Mouse (Mus musculus): ENCODE measurements around the gene Rnf44. TPM values are rescaled to one million over a fixed set of nuclear protein-coding genes. Genes with fewer than 3 reads are reported as not detected.

Rnf44 gene
- 26.2 and 28.2 TPM in 2 replicates for polyA plus RNA-seq (2015; fragmentation: Nextera tagmentation; extraction: Ambion mirVana)

DNA sequence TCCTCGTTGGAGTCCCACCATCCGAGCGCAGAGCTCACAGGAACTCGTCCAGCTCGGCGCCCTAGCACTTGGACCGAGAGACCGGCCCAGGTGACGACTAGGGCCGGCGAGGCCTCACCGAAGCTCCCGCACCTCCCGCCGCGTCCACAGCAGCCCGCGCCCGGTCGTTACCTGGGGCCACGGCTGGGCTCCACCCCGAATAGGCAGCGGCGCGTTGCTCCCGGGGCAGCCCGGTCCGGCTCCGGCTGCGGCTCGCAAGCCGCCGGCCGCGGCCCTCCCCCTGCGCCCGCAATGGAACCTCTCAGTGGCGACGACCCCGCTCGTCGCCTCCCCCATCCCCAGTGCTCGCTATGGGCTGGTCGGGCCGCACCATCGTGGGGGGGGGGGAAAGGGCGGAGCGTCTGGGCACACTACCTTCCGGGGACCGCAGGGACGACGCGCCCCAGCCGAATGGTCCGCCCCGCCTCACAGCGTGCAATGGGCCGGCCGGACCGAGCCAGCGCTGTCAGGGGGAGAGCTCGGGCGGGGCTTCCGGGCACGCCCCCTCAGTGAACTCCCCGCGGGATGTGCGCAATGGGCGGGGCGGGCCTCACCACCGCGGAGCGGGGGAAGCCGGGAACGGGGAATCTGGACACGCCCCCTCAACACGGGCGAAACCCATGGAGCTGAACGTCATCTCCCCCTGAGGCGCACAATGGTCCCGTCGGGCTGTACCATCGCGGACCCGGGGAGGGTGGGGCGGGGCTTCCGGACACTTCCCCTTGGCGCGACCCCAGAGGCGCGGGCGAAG lies at the start of gene Rnf44:
Gene Rnf44, minus strand, starts transcription at position 350 of the 790 bp plus-strand sequence.
- ATAC-seq (peak; percentile 95), DNase-seq (peak; percentile 99)
- Histone ChIP-seq H3K9me3 (ENCODE audit: low read length) (no peaks in the 10 kb centered on the region), H3K27me3 (ENCODE audit: insufficient read depth, low read length) (no peaks in the 10 kb centered on the region), H3K4me2 (ENCODE audit: low read depth, low read length) (peak within 1 kb of the TSS; percentile 80), H3K9ac (replicated peaks) (peak within 1 kb of the TSS; percentile 97), H3K4me1 (ENCODE audit: insufficient read depth) (peaks cover 30% of the 10 kb centered on the region), H3K36me3 (replicated peaks; ENCODE audit: insufficient read depth, low read length) (no peaks in the 10 kb centered on the region), H3K27ac (ENCODE audit: low read depth) (peak within 1 kb of the TSS; percentile 98), H3K4me3 (ENCODE audit: low read depth, low read length) (peak within 1 kb of the TSS; percentile 97)
- no peak for TF ChIP-seq CTCF (IDR thresholded peaks at IDR 0.05; ENCODE audit: low read depth)
- peak; percentile 84; the same call in 1 of the 2 replicates for TF ChIP-seq EP300 (IDR thresholded peaks at IDR 0.05; ENCODE audit: low read depth)
- WGBS (ENCODE audit: insufficient replicate concordance): under 1% methylated on average over 81 of the region's 92 CpGs

DNA sequence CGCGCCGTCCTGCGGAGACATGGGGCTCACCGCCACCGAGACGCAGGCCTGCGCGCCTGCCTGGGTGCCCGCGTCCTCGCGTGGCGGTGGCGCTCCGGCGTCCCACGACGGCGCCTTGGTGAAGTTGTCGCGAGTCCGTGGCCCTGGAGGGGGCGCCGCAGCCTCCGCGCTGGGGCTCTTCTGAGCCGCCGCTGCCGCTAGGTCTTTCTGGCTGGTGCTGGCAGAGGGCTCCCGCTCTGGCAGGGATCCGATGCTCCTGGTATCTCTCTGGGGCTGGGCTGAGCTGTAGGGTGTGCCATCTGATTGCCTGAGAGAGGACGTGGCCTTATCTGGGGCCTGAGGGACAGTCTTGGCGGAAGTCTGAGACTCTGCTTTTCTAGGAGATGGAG lies 44.5 kb upstream of the Rnf44 start:
- H3K27me3 ChIP-seq (ENCODE audit: insufficient read depth, low read length): peaks cover 40% of the 10 kb centered on the region
- WGBS (ENCODE audit: insufficient replicate concordance): 4% methylated on average over 24 of the region's 34 CpGs
- ATAC-seq: no peak
- H3K4me3 ChIP-seq (ENCODE audit: low read depth, low read length): no peak overlapping the region
- no peak overlapping the region for H3K9ac ChIP-seq (replicated peaks)
- H3K4me1 ChIP-seq (ENCODE audit: insufficient read depth): no peaks in the 10 kb centered on the region
- no peaks in the 10 kb centered on the region for H3K9me3 ChIP-seq (ENCODE audit: low read length)
- no peak for TF ChIP-seq CTCF (IDR thresholded peaks at IDR 0.05; ENCODE audit: low read depth)
- H3K4me2 ChIP-seq (ENCODE audit: low read depth, low read length): no peak overlapping the region
- H3K27ac ChIP-seq (ENCODE audit: low read depth): no peak overlapping the region
- no peaks in the 10 kb centered on the region for H3K36me3 ChIP-seq (replicated peaks; ENCODE audit: insufficient read depth, low read length)
- no peak for DNase-seq

DNA sequence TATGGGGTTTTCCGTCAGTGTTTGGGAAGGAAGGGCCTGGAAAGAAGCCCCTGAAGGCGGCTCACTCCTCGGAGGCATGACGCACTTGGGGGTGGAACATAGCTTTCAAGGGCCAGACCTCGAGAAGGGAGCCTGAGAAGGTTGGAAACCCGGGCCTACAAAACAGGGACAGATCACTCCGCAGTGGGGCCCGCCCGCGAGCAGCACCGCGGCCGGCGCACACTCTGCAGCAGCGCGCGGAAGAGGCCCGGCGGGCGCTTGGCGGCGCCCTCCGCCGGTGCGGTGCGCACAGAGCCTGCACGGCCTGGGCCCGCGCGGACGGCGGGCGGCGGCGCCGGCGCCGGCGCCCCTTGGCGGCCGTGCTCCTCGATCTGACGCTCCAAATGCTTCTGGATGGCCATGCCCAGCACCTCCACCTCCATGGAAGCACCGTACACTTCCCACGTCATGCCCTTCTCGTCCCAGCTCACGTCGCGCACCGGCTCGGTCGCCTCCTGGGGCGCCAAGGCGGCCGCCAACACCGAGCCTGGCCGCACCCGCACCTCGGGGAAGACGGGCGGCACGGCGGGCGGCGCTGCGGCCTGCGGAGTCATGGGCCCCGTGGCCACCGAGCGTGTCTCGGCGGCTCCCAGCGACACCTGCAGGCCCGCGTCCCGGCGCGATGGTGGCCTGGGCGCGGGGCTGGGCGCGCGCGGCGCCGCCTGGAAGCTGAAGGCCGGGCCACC lies 43.9 kb upstream of the Rnf44 start:
- Histone ChIP-seq H3K9ac (replicated peaks) (no peak overlapping the region), H3K27ac (ENCODE audit: low read depth) (no peak overlapping the region), H3K4me2 (ENCODE audit: low read depth, low read length) (peak overlapping the region; percentile 49), H3K9me3 (ENCODE audit: low read length) (no peaks in the 10 kb centered on the region), H3K4me1 (ENCODE audit: insufficient read depth) (no peaks in the 10 kb centered on the region), H3K36me3 (replicated peaks; ENCODE audit: insufficient read depth, low read length) (no peaks in the 10 kb centered on the region), H3K4me3 (ENCODE audit: low read depth, low read length) (no peak overlapping the region), H3K27me3 (ENCODE audit: insufficient read depth, low read length) (peaks cover 40% of the 10 kb centered on the region)
- 2% methylated on average over 71 of the region's 87 CpGs for WGBS (ENCODE audit: insufficient replicate concordance)
- DNase-seq (peak; percentile 26), ATAC-seq (0 out of 2 replicates have a peak, but pooled peaks have one; percentile 48)
- TF ChIP-seq EP300 (IDR thresholded peaks at IDR 0.05; ENCODE audit: low read depth) (no peak), CTCF (IDR thresholded peaks at IDR 0.05; ENCODE audit: low read depth) (no peak)

DNA sequence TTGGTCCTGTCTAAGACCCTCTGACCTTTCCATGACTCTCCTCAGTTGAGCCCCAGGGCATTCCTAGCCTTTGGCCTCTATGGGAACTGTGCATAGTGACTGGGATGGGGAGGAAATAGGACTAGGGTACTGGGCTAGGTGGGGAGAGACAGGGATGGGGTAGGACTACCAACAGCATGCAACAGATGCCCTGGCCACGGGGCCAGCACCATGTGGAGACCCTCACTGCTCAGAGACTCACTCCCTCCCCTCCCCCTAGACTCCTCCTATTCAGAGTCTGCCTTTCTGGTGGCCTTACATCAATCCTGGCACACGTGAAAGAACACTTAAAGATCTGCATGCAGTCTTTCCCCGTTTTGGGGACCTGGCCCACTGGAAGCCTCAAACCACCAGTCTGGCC lies 43.2 kb upstream of the Rnf44 start:
- no peak overlapping the region for H3K4me2 ChIP-seq (ENCODE audit: low read depth, low read length)
- no peaks in the 10 kb centered on the region for H3K9me3 ChIP-seq (ENCODE audit: low read length)
- TF ChIP-seq CTCF (IDR thresholded peaks at IDR 0.05; ENCODE audit: low read depth) (no peak), EP300 (IDR thresholded peaks at IDR 0.05; ENCODE audit: low read depth) (no peak)
- H3K4me1 ChIP-seq (ENCODE audit: insufficient read depth): no peaks in the 10 kb centered on the region
- H3K27me3 ChIP-seq (ENCODE audit: insufficient read depth, low read length): peaks cover 40% of the 10 kb centered on the region
- no peak overlapping the region for H3K4me3 ChIP-seq (ENCODE audit: low read depth, low read length)
- ATAC-seq (no peak), DNase-seq (no peak)
- WGBS (ENCODE audit: insufficient replicate concordance): 32% methylated on average over 3 of the region's 3 CpGs
- no peak overlapping the region for H3K27ac ChIP-seq (ENCODE audit: low read depth)
- H3K9ac ChIP-seq (replicated peaks): no peak overlapping the region
- H3K36me3 ChIP-seq (replicated peaks; ENCODE audit: insufficient read depth, low read length): no peaks in the 10 kb centered on the region

DNA sequence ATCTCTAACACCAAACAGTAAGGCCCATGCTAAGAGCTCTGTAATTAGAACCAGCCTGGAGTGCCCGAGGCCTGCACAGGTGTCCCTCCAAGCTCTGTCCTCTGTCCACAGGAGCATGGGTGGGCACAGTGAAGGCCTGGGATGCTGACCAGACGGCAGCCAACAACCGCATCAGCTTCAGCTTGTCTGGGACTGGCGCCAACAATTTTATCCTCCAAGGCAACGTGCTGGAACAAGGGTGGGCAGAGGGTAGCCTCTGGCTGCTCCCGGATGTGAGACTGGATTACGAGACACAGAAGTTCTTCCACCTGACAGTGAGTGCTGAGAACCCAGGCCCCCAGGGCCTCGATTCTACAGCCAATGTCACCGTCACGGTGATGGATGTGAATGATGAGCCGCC lies 32.4 kb upstream of the Rnf44 start:
- no peaks in the 10 kb centered on the region for H3K36me3 ChIP-seq (replicated peaks; ENCODE audit: insufficient read depth, low read length)
- no peak overlapping the region for H3K4me3 ChIP-seq (ENCODE audit: low read depth, low read length)
- no peak overlapping the region for H3K27ac ChIP-seq (ENCODE audit: low read depth)
- H3K9me3 ChIP-seq (ENCODE audit: low read length): no peaks in the 10 kb centered on the region
- DNase-seq (no peak), ATAC-seq (no peak)
- no peak overlapping the region for H3K4me2 ChIP-seq (ENCODE audit: low read depth, low read length)
- no peak overlapping the region for H3K9ac ChIP-seq (replicated peaks)
- TF ChIP-seq CTCF (IDR thresholded peaks at IDR 0.05; ENCODE audit: low read depth): no peak
- no peak for TF ChIP-seq EP300 (IDR thresholded peaks at IDR 0.05; ENCODE audit: low read depth)
- H3K27me3 ChIP-seq (ENCODE audit: insufficient read depth, low read length): no peaks in the 10 kb centered on the region
- no peaks in the 10 kb centered on the region for H3K4me1 ChIP-seq (ENCODE audit: insufficient read depth)
- 74% methylated on average over 11 of the region's 11 CpGs for WGBS (ENCODE audit: insufficient replicate concordance)

DNA sequence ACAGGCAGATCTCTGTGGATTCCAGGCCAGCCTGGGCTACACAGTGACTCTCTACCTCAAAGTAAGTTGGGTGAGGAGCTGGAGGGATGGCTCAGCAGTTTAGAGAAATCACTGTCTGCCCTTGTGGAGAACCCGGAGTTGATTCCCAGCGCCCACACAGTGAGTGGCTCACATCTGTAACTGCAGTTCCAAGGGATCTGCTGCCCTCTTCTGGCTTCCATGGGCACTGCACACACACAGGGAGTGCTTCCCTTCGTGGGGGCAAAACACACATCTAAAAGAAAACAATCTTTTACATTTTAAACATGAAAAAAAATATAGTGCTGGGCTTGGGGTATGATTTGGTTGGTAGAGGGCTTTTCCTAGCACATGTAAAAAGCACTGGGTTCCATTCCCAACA lies 29.4 kb upstream of the Rnf44 start:
- Histone ChIP-seq H3K9ac (replicated peaks) (no peak overlapping the region), H3K4me2 (ENCODE audit: low read depth, low read length) (no peak overlapping the region), H3K4me3 (ENCODE audit: low read depth, low read length) (no peak overlapping the region), H3K27ac (ENCODE audit: low read depth) (no peak overlapping the region), H3K9me3 (ENCODE audit: low read length) (no peaks in the 10 kb centered on the region), H3K27me3 (ENCODE audit: insufficient read depth, low read length) (no peaks in the 10 kb centered on the region), H3K4me1 (ENCODE audit: insufficient read depth) (no peaks in the 10 kb centered on the region), H3K36me3 (replicated peaks; ENCODE audit: insufficient read depth, low read length) (no peaks in the 10 kb centered on the region)
- peak; percentile 24 for TF ChIP-seq CTCF (IDR thresholded peaks at IDR 0.05; ENCODE audit: low read depth)
- TF ChIP-seq EP300 (IDR thresholded peaks at IDR 0.05; ENCODE audit: low read depth): no peak
- WGBS (ENCODE audit: insufficient replicate concordance): 83% methylated on average over 3 of the region's 3 CpGs
- no peak for ATAC-seq
- no peak for DNase-seq
